Mouse (Mus musculus) heart, postnatal 0 days (tissue): ENCODE measurements around the gene Klhl33. TPM values are rescaled to one million over a fixed set of nuclear protein-coding genes. Genes with fewer than 3 reads are reported as not detected.
"Not testable (repeated sequence)": the region's sequence is repeated elsewhere in the genome, so short reads cannot be mapped to it uniquely, and the experiment has no call there.

Experiments
- ATAC-seq: fragments of 200-750 bp; cut with Nextera tagmentation; 2 replicates; pipeline ENCODE4 v1.8.0; 2017; ENCODE audit warnings: low read depth, moderate number of reproducible peaks, moderate library complexity; ENCODE audit not compliant: insufficient read depth
- DNase-seq: peaks from one replicate; pipeline ENCODE4 v3.0.0-alpha.2; 2016; ENCODE audit warnings: low spot score
- H3K27ac ChIP-seq: fragments of 300-500 bp; sonication (generic); 2 replicates; pipeline ENCODE4 v1.5.1; 2014; ENCODE audit warnings: low read depth, mild to moderate bottlenecking
- H3K27me3 ChIP-seq: fragments of 300-500 bp; sonication (generic); 2 replicates; pipeline ENCODE4 v1.6.1; 2014; ENCODE audit warnings: low read length, mixed read lengths; ENCODE audit not compliant: control insufficient read depth, insufficient read depth
- H3K36me3 ChIP-seq: fragments of 300-500 bp; sonication (generic); replicated peaks from 2 replicates; pipeline ENCODE4 v1.6.1; 2014; ENCODE audit warnings: low read length, mixed read lengths; ENCODE audit not compliant: control insufficient read depth, insufficient read depth
- H3K4me1 ChIP-seq: fragments of 300-500 bp; sonication (generic); 2 replicates; pipeline ENCODE4 v1.6.1; 2014; ENCODE audit warnings: antibody characterized with exemption; ENCODE audit not compliant: control insufficient read depth, insufficient read depth
- H3K4me2 ChIP-seq: fragments of 300-500 bp; sonication (generic); 2 replicates; pipeline ENCODE4 v1.6.1; 2014; ENCODE audit warnings: low read depth, mild to moderate bottlenecking, low read length, moderate library complexity
- H3K4me3 ChIP-seq: fragments of 300-500 bp; sonication (generic); 2 replicates; pipeline ENCODE4 v1.5.1; 2014; ENCODE audit warnings: low read depth, low read length
- H3K9ac ChIP-seq: fragments of 300-500 bp; sonication (generic); replicated peaks from 2 replicates; pipeline ENCODE4 v1.6.1; 2014; ENCODE audit warnings: low read depth, low read length, mixed read lengths
- H3K9me3 ChIP-seq: fragments of 300-500 bp; sonication (generic); replicated peaks from 2 replicates; pipeline ENCODE4 v1.6.1; 2016; ENCODE audit warnings: low read length; ENCODE audit not compliant: control insufficient read depth
- CTCF ChIP-seq: IDR thresholded peaks from 2 replicates; pipeline ENCODE4 v1.5.1; 2016; ENCODE audit warnings: antibody characterized with exemption, control low read depth, low read depth
- EP300 ChIP-seq: IDR thresholded peaks from 2 replicates; pipeline ENCODE4 v1.6.1; 2016; ENCODE audit warnings: antibody characterized with exemption, low read depth
- WGBS: fragments of 180-500 bp; shearing (Covaris S2); extraction: QIAGEN DNeasy Blood & Tissue Kit; methylation state at CpG from one replicate; pipeline ENCODE4 v1.1.7; 2014; 5-methylcytosine and 5-hydroxymethylcytosine counted together
- polyA plus RNA-seq: library from polyadenylated mRNA; unstranded; fragments of >200 nt; fragmentation: Nextera tagmentation; extraction: Ambion mirVana; gene quantifications from 2 replicates; pipeline ENCODE4 v1.2.1, GENCODE M21; 2015
- total RNA-seq: library from RNA; depleted of rRNA; stranded (reverse); fragments of >200 nt; gene quantifications from 2 replicates; pipeline ENCODE4 v1.2.3, GENCODE M21; 2014; ENCODE audit warnings: low replicate concordance

Klhl33 gene
- total and polyA plus RNA-seq, 2 experiments from 2014 or later: 1.4 TPM; not detected in 1

GRCm38 (mm10) chr14:50869889-50870804 lies 27.2 kb downstream of the Klhl33 start, which contains the start of gene Tep1:
Tep1 (minus strand) TSS chr14:50870560.
- peaks cover 18% of the 10 kb centered on the region for H3K36me3 ChIP-seq
- no peak for TF ChIP-seq EP300
- no peak for TF ChIP-seq CTCF
- H3K4me1 ChIP-seq: no peaks in the 10 kb centered on the region
- 6% methylated on average over 32 of the region's 32 CpGs for WGBS
- no peaks in the 10 kb centered on the region for H3K27me3 ChIP-seq
- H3K4me3 ChIP-seq: peak within 1 kb of the TSS; percentile 62
- H3K9me3 ChIP-seq: no peaks in the 10 kb centered on the region
- DNase-seq (peak; percentile 56), ATAC-seq (peak; percentile 94)
- H3K9ac ChIP-seq: peak within 1 kb of the TSS; percentile 60
- peak within 1 kb of the TSS; percentile 79 for H3K27ac ChIP-seq
- H3K4me2 ChIP-seq: peak within 1 kb of the TSS; percentile 60

DNA sequence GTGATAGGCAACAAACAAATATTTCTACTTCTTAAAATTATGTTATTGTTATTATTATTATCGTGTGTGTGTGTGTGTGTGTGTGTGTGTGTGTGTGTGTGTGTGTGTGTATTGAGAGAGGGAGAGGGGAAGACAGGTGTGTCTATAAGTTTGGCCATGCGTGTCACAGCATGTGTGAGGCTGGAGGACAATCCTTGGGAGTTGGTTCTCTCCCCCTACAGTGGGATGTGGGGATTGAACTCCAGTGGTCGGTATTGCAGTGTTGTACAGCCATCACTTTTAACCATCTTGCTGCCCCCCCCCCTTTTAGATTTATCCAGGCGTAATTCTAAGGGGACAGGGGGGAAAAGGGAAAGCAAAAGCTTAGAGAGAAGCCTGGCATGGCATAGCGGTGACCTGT lies 28.7 kb downstream of the Klhl33 start:
- 92% methylated on average over 5 of the region's 5 CpGs for WGBS
- no peak overlapping the region for H3K9ac ChIP-seq
- H3K4me3 ChIP-seq: no peak overlapping the region
- no peak for DNase-seq
- H3K27ac ChIP-seq: no peak overlapping the region
- peaks cover 18% of the 10 kb centered on the region for H3K36me3 ChIP-seq
- H3K4me1 ChIP-seq: no peaks in the 10 kb centered on the region
- no peak for ATAC-seq
- TF ChIP-seq EP300: no peak
- no peak for TF ChIP-seq CTCF
- H3K4me2 ChIP-seq: no peak overlapping the region
- no peaks in the 10 kb centered on the region for H3K9me3 ChIP-seq
- no peaks in the 10 kb centered on the region for H3K27me3 ChIP-seq

GRCm38 (mm10) chr14:50868211-50868610 lies 29.1 kb downstream of the Klhl33 start:
- Histone ChIP-seq H3K27ac (no peak overlapping the region), H3K36me3 (peaks cover 21% of the 10 kb centered on the region), H3K4me2 (no peak overlapping the region), H3K4me3 (no peak overlapping the region), H3K27me3 (no peaks in the 10 kb centered on the region), H3K9me3 (no peaks in the 10 kb centered on the region), H3K4me1 (no peaks in the 10 kb centered on the region), H3K9ac (no peak overlapping the region)
- DNase-seq (no peak), ATAC-seq (no peak)
- 74% methylated on average over 4 of the region's 4 CpGs for WGBS
- TF ChIP-seq CTCF: no peak
- no peak for TF ChIP-seq EP300

GRCm38 (mm10) chr14:50866966-50867365 lies 30.3 kb downstream of the Klhl33 start:
- Histone ChIP-seq H3K27me3 (no peaks in the 10 kb centered on the region), H3K9ac (no peak overlapping the region), H3K4me2 (no peak overlapping the region), H3K4me1 (no peaks in the 10 kb centered on the region), H3K4me3 (no peak overlapping the region), H3K36me3 (peaks cover 30% of the 10 kb centered on the region), H3K27ac (no peak overlapping the region), H3K9me3 (no peaks in the 10 kb centered on the region)
- ATAC-seq: no peak
- TF ChIP-seq EP300 (no peak), CTCF (no peak)
- 90% methylated on average over 3 of the region's 3 CpGs for WGBS
- DNase-seq: no peak

DNA sequence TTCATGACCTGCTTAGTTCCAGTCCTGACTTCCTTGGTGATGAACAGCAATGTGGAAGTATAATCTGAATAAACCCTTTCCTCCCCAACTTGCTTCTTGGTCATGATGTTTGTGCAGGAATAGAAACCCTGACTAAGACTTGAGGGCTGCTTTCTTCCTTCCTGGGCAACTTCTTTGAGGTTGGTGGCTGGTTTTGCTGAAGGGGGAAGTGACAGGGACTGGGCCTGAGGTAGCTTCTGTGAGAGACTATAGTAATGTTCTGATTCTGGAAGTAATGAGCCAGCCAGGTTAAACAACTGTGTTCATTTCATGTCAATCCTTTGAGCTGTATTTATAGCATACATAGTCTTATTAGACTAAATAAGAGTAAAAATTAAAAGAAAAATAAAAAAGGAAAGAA lies 32.3 kb downstream of the Klhl33 start:
- not testable (repeated sequence) for H3K9me3 ChIP-seq, ATAC-seq, H3K4me2 ChIP-seq, H3K4me1 ChIP-seq, H3K27me3 ChIP-seq, H3K4me3 ChIP-seq, H3K9ac ChIP-seq, H3K27ac ChIP-seq, DNase-seq
- H3K36me3 ChIP-seq: peaks cover 45% of the 10 kb centered on the region

GRCm38 (mm10) chr14:50862641-50863040 lies 34.7 kb downstream of the Klhl33 start:
- H3K4me3 ChIP-seq: no peak overlapping the region
- H3K9ac ChIP-seq: no peak overlapping the region
- H3K27me3 ChIP-seq: no peaks in the 10 kb centered on the region
- H3K36me3 ChIP-seq: peaks cover 45% of the 10 kb centered on the region
- no peak for TF ChIP-seq EP300
- TF ChIP-seq CTCF: no peak
- no peaks in the 10 kb centered on the region for H3K9me3 ChIP-seq
- H3K4me1 ChIP-seq: no peaks in the 10 kb centered on the region
- DNase-seq (no peak), ATAC-seq (no peak)
- 87% methylated on average over 10 of the region's 10 CpGs for WGBS
- no peak overlapping the region for H3K4me2 ChIP-seq
- H3K27ac ChIP-seq: no peak overlapping the region
